Mouse (Mus musculus): ENCODE measurements around the gene Gm28041. TPM values are rescaled to one million over a fixed set of nuclear protein-coding genes. Genes with fewer than 3 reads are reported as not detected.

Gm28041 gene
- polyA plus RNA-seq, 1 experiment from 2014 or later, result 0.39 TPM

DNA sequence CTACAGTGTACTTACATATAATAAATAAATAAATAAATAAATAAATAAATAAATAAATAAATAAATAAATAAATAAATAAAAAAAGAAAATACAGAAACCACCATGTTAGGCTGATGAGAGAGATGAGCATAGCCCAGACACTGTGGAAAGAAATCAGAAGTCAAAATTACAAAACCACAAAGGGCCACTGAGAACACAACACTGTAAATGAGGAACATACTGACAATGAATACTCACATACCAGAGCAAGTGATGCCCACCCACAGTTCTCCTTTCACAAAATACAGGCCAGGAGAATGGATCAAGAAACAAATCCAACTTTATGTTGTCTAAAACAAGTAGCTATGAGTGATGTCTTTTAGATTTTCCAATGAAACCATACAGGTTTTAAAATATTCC is 23.7 kb downstream of the Gm28041 start:
- no peak overlapping the region for H3K9ac ChIP-seq
- ATAC-seq (ENCODE audit: insufficient number of reproducible peaks, insufficient read depth, low FRiP score, low TSS enrichment, low read depth), result no peak
- no peaks in the 10 kb centered on the region for H3K27me3 ChIP-seq
- no peaks in the 10 kb centered on the region for H3K9me3 ChIP-seq
- no peak overlapping the region for H3K4me3 ChIP-seq
- H3K27ac ChIP-seq, result no peak overlapping the region
- H3K4me1 ChIP-seq, result no peaks in the 10 kb centered on the region
- no peak overlapping the region for H3K4me2 ChIP-seq
- H3K36me3 ChIP-seq, result no peaks in the 10 kb centered on the region

GRCm38 (mm10) chr13:67343422-67343821 is 32.1 kb downstream of the Gm28041 start:
- Histone ChIP-seq H3K36me3 (peaks cover 7% of the 10 kb centered on the region; the same call in 1 of the 2 replicates), H3K9ac (no peak overlapping the region), H3K4me1 (no peaks in the 10 kb centered on the region), H3K27ac (no peak overlapping the region), H3K4me2 (no peak overlapping the region), H3K4me3 (no peak overlapping the region), H3K27me3 (no peaks in the 10 kb centered on the region), H3K9me3 (no peaks in the 10 kb centered on the region)
- WGBS, result 88% methylated on average over 2 of the region's 2 CpGs
- ATAC-seq (ENCODE audit: insufficient number of reproducible peaks, insufficient read depth, low FRiP score, low TSS enrichment, low read depth), result no peak

- Histone ChIP-seq H3K9me3 (0 out of 2 replicates have a peak, but pooled peaks cover 4% of the 10 kb centered on the region), H3K9ac (peak overlapping the region; percentile 80), H3K27ac (peak overlapping the region; percentile 78), H3K4me1 (peaks cover 5% of the 10 kb centered on the region), H3K27me3 (no peaks in the 10 kb centered on the region), H3K36me3 (no peaks in the 10 kb centered on the region), H3K4me2 (peak overlapping the region; percentile 77), H3K4me3 (peak overlapping the region; percentile 58)
- ATAC-seq (ENCODE audit: insufficient number of reproducible peaks, insufficient read depth, low FRiP score, low TSS enrichment, low read depth), result 0 out of 2 replicates have a peak, but pooled peaks have one; percentile 29
- 65% methylated on average over 1 of the region's 1 CpGs for WGBS
Measured at GRCm38 (mm10) chr13:67332877-67333276, 42.7 kb downstream of the Gm28041 start.

DNA sequence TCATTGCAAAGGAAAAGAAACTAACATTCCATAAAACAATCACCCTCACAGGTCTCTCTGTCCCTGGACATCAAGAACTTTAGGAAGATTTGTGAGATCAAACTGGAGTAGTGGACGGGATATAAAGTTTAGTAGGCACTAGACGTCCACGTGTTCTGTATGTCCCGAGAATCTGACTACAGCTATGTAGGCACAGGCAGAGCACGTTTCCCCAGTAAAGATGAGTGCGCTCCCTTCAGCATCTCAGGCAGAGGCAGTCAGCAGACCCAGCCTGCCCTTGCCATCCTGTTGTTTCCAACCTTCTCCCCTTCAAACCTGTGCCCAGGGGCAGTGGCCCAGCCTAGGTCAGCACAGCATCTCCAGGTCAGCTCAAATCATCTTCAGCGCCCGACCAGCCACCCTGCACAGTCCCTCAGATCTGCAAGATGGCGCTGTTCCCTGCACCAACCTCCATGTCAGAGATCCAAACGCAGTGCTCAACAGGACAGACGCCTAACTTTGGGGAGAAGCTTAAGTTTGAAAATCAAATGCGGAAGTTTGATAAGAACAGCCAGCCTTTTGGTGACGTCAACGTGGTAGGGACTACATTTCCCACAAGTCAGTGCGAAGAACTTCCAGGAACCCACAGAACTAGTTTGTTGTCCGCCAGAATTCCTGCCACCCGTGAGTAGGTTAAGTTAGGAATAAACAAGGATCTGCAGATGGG is 43.4 kb downstream of the Gm28041 start, which contains the start of gene Zfp595:
Gene Zfp595, minus strand, starts transcription at position 552 of the 706 bp plus-strand sequence.
- Histone ChIP-seq H3K9ac (peak within 1 kb of the TSS; percentile 80), H3K27ac (peak within 1 kb of the TSS; percentile 78), H3K36me3 (no peaks in the 10 kb centered on the region), H3K9me3 (0 out of 2 replicates have a peak, but pooled peaks cover 4% of the 10 kb centered on the region), H3K27me3 (no peaks in the 10 kb centered on the region), H3K4me1 (peaks cover 5% of the 10 kb centered on the region), H3K4me2 (peak within 1 kb of the TSS; percentile 77), H3K4me3 (peak within 1 kb of the TSS; percentile 58)
- peak; percentile 85 for ATAC-seq (ENCODE audit: insufficient number of reproducible peaks, insufficient read depth, low FRiP score, low TSS enrichment, low read depth)
- WGBS, result 14% methylated on average over 17 of the region's 17 CpGs

GRCm38 (mm10) chr13:67306718-67307117 is 68.8 kb downstream of the Gm28041 start:
- Histone ChIP-seq H3K4me1 (peaks cover 6% of the 10 kb centered on the region), H3K27ac (no peak overlapping the region; the same call in 1 of the 2 replicates), H3K9me3 (no peaks in the 10 kb centered on the region), H3K36me3 (no peaks in the 10 kb centered on the region), H3K4me2 (peak overlapping the region; percentile 91), H3K27me3 (no peaks in the 10 kb centered on the region), H3K4me3 (peak overlapping the region; percentile 75), H3K9ac (peak overlapping the region; percentile 90)
- ATAC-seq (ENCODE audit: insufficient number of reproducible peaks, insufficient read depth, low FRiP score, low TSS enrichment, low read depth), result 0 out of 2 replicates have a peak, but pooled peaks have one; percentile 22
- whole genome bisulfite sequencing, result 33% methylated on average over 5 of the region's 5 CpGs

- Histone ChIP-seq H3K27me3 (no peaks in the 10 kb centered on the region), H3K36me3 (no peaks in the 10 kb centered on the region), H3K4me3 (peak within 1 kb of the TSS; percentile 75), H3K4me1 (peaks cover 6% of the 10 kb centered on the region), H3K27ac (peak within 1 kb of the TSS; percentile 55; the same call in 1 of the 2 replicates), H3K9ac (peak within 1 kb of the TSS; percentile 90), H3K4me2 (peak within 1 kb of the TSS; percentile 91), H3K9me3 (no peaks in the 10 kb centered on the region)
- WGBS, result 9% methylated on average over 16 of the region's 16 CpGs
- peak; percentile 95 for ATAC-seq (ENCODE audit: insufficient number of reproducible peaks, insufficient read depth, low FRiP score, low TSS enrichment, low read depth)
Measured at GRCm38 (mm10) chr13:67305822-67306672, 69.5 kb downstream of the Gm28041 start, which contains the start of gene Zfp457. Gene Zfp457, minus strand, starts transcription at chr13:67306485.

Other genes starting within 250 kb of the Gm28041 start
- gene Rsl1, start 202.6 kb downstream of the Gm28041 start, polyA plus RNA-seq (2015; fragmentation: Nextera tagmentation; extraction: Ambion mirVana), result 8.0 and 8.9 TPM in 2 replicates
- 3.2 and 3.5 TPM in 2 replicates for gene Zfp455, start 181.2 kb downstream of the Gm28041 start, polyA plus RNA-seq (2015; fragmentation: Nextera tagmentation; extraction: Ambion mirVana)
- gene Zfp458, start 97.3 kb downstream of the Gm28041 start, polyA plus RNA-seq (2015; fragmentation: Nextera tagmentation; extraction: Ambion mirVana), result 1.9 and 2.1 TPM in 2 replicates
- gene Zfp457, start 69.2 kb downstream of the Gm28041 start, polyA plus RNA-seq (2015; fragmentation: Nextera tagmentation; extraction: Ambion mirVana), result 0.41 and 1.1 TPM in 2 replicates
- 1.7 and 2.5 TPM in 2 replicates for gene Zfp595, start 43.2 kb downstream of the Gm28041 start, polyA plus RNA-seq (2015; fragmentation: Nextera tagmentation; extraction: Ambion mirVana)
- not detected in 2 replicates for gene Gm28044, start 15.2 kb downstream of the Gm28041 start, polyA plus RNA-seq (2015; fragmentation: Nextera tagmentation; extraction: Ambion mirVana)
- gene Zfp953, start 15.1 kb downstream of the Gm28041 start, polyA plus RNA-seq (2015; fragmentation: Nextera tagmentation; extraction: Ambion mirVana), result 1.0 TPM in 2 replicates
- 1.3 and 1.6 TPM in 2 replicates for gene Zfp456, start 77 bp upstream of the Gm28041 start, polyA plus RNA-seq (2015; fragmentation: Nextera tagmentation; extraction: Ambion mirVana)
- 7.0 and 7.8 TPM in 2 replicates for gene Zfp429, start 24.1 kb upstream of the Gm28041 start, polyA plus RNA-seq (2015; fragmentation: Nextera tagmentation; extraction: Ambion mirVana)
- 1.2 and 1.6 TPM in 2 replicates for gene Zfp459, start 45.7 kb upstream of the Gm28041 start, polyA plus RNA-seq (2015; fragmentation: Nextera tagmentation; extraction: Ambion mirVana)
- 10.4 and 12.8 TPM in 2 replicates for gene Zfp874a, start 75.9 kb upstream of the Gm28041 start, polyA plus RNA-seq (2015; fragmentation: Nextera tagmentation; extraction: Ambion mirVana)
- 3.8 and 5.2 TPM in 2 replicates for gene Zfp874b, start 108.5 kb upstream of the Gm28041 start, polyA plus RNA-seq (2015; fragmentation: Nextera tagmentation; extraction: Ambion mirVana)
- 19.5 and 21.9 TPM in 2 replicates for gene Zfp58, start 124.8 kb upstream of the Gm28041 start, polyA plus RNA-seq (2015; fragmentation: Nextera tagmentation; extraction: Ambion mirVana)
- gene Gm26965, start 150.4 kb upstream of the Gm28041 start, polyA plus RNA-seq (2015; fragmentation: Nextera tagmentation; extraction: Ambion mirVana), result not detected in 2 replicates
- 23.9 and 25.1 TPM in 2 replicates for gene Zfp87, start 150.4 kb upstream of the Gm28041 start, polyA plus RNA-seq (2015; fragmentation: Nextera tagmentation; extraction: Ambion mirVana)
- gene Zfp748, start 178.1 kb upstream of the Gm28041 start, polyA plus RNA-seq (2015; fragmentation: Nextera tagmentation; extraction: Ambion mirVana), result 13.7 and 16.7 TPM in 2 replicates
- gene Zfp729b, start 234.0 kb upstream of the Gm28041 start, polyA plus RNA-seq (2015; fragmentation: Nextera tagmentation; extraction: Ambion mirVana), result 4.7 and 5.4 TPM in 2 replicates